Mouse (Mus musculus): ENCODE measurements around the gene Pigh. TPM values are rescaled to one million over a fixed set of nuclear protein-coding genes. Genes with fewer than 3 reads are reported as not detected.

Gene Pigh
- total RNA-seq, 1 experiment from 2014 or later = 9.7 TPM

DNA sequence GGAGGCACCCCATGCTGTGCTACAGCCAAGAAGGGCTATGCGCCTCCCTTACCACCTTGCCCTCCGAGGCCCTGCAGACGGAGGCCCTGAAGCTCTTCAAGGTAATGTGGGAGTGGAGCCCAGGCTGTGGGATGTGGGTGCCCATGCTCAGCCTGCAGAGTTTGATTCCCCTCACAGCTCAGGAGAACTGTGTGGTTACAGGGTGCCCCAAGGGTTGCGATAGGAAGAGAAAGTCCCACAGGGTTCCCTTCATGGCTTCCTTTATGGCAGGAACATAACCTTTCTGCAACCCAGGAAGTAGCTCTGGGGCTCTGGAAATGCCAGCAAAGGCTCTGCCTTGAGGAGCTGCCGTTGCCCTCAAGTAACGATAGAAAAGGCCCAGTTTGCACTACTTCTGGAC lies 19.5 kb downstream of the Pigh start:
- no peak for ATAC-seq (ENCODE audit: extremely low read depth, insufficient number of reproducible peaks, low FRiP score, poor library complexity, severe bottlenecking)

- no peak for ATAC-seq (ENCODE audit: extremely low read depth, insufficient number of reproducible peaks, low FRiP score, poor library complexity, severe bottlenecking)
Measured at GRCm38 (mm10) chr12:79069187-79069608, 20.3 kb downstream of the Pigh start.

- no peak for ATAC-seq (ENCODE audit: extremely low read depth, insufficient number of reproducible peaks, low FRiP score, poor library complexity, severe bottlenecking)
Measured at GRCm38 (mm10) chr12:79068306-79068705, 21.1 kb downstream of the Pigh start.

DNA sequence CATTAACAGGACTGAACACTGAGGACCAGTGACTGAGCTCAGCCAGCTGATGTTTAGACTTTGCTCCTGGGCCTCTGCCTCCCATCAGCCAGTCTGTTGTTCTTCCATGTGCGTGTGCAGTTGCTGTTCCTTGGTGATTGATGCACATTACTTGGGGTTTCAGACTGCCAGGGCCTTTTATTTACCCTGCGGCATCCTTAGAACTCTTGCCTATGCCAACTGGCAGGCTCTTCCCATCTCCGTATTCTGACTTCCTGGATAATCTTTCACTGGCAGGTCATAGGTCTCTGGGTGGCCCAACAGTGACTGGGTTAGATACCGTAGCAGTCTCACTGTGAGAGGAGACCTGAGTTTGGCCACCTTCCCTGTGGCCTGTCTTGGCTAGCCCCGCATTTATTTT lies 21.9 kb downstream of the Pigh start:
- ATAC-seq (ENCODE audit: extremely low read depth, insufficient number of reproducible peaks, low FRiP score, poor library complexity, severe bottlenecking) = no peak

DNA sequence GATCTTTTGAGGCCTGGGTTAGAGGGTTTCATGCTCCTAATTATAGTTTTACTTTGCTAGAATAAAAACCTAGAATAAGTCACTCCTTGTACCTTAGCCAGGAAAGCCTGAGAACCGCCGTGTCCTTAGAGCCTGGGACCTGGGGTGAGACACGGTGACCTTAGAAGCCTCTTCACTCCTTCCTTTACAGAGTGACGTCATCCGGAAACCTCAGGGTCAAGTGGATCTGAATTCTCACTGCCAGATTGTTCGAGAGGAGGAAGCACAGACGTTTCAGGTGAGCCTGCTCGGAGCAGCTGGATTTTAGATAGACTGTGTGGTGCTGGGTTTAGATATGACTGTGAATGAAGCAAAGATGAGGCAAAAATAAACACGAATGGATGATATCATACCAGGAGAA lies 23.0 kb downstream of the Pigh start:
- no peak for ATAC-seq (ENCODE audit: extremely low read depth, insufficient number of reproducible peaks, low FRiP score, poor library complexity, severe bottlenecking)

DNA sequence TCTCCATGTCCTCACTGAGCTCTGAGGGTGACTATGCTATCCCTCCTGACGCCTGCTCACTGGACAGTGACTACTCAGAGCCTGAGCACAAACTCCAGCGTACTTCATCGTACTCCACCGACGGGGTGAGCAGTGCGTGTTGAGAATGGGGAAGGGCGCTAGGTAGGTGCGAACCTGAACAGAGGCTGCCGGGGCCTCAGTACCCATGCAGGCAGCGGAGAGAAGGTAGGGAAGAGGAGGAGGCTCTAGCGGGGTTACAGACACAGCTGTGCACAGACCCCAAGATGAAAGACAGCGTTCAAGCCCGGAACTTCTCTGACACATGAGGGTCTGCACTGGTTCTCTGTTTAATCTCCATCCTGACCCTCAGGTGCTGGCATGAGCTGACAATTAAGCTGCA lies 25.0 kb downstream of the Pigh start:
- ATAC-seq (ENCODE audit: extremely low read depth, insufficient number of reproducible peaks, low FRiP score, poor library complexity, severe bottlenecking) = no peak

DNA sequence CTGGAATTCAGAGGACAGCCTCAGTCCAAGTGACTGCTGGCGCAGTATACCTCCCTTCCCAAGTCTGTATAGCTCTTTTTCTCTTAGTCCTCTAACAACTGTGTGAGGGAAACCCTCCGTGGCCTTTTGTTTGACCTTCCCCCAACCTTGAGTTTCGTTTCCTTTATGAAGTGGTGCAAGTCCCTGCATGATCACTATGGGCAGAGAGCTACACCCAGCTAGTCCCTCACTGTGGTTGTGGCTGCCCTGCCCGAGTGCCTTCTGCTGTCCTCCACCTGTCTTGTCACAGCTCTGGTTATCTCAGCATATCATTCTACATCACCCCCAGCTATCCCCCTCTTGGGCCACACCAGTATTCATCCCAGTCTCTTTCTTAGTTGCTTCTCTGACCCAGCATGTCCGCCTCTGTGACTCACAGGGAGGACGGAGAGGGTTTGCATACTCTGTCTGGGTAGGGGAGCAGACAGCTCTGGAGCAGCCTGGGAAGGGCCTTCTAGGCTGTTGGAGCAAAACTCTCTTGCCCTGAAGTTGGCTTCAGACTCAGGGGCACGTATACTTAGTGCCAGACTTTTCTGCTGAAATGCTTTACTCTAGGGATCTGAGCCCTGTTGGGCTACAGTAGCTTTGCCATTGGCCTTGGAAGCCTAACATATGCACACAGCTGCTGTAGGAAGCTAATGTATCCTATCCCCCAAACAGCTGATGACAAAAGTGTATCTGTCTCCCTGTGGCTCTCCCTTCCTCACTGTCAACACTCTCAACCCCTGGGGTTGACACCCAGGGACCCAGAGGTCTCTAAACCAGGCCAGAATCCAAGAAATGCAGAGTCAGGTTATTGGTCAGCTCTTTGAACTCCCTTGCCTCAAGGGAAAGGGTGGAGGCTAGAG lies 28.4 kb downstream of the Pigh start:
- ATAC-seq (ENCODE audit: extremely low read depth, insufficient number of reproducible peaks, low FRiP score, poor library complexity, severe bottlenecking) = peak; percentile 55

GRCm38 (mm10) chr12:79060134-79060533 lies 29.3 kb downstream of the Pigh start:
- ATAC-seq (ENCODE audit: extremely low read depth, insufficient number of reproducible peaks, low FRiP score, poor library complexity, severe bottlenecking) = no peak

DNA sequence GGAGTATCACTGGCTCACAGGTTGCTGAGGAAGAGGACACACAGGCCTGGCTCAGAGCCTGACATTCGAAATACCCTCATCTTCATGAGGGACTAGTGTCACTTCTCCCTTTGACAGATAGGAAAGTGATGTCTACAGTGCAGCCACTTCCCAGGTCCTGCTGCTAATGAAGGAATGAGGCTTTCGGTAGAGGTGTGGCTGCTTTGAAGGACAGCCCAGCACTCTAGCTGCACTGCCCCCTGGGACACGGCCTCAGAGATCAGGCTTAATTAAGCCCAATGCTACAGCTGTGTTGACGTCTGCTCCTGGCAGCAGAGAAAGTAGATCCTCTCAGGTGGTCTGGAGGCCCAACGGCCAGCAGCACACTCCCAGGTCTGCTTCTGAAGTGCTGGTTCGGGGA lies 29.9 kb downstream of the Pigh start:
- ATAC-seq (ENCODE audit: extremely low read depth, insufficient number of reproducible peaks, low FRiP score, poor library complexity, severe bottlenecking) = no peak

- no peak for ATAC-seq (ENCODE audit: extremely low read depth, insufficient number of reproducible peaks, low FRiP score, poor library complexity, severe bottlenecking)
Measured at GRCm38 (mm10) chr12:79055276-79055675, 34.2 kb downstream of the Pigh start.

DNA sequence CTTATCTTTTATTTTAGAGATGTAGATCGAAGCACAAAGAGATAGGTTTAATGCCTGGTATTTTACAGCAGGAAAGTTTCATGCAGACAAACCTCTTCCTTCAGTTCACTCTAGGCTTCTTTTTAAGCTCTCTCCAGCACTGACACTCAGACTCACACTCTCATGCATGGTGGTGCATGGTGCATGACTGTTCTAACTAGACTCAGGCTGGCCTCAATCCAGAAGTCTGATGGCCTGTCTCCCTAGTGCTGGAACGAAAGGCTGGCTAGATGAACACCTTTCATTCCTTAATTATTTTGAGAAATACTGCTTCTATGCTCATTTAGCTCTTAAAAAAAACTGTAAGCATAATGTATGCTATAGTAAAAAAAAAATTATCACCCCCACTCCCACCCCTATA lies 37.4 kb downstream of the Pigh start:
- no peak for ATAC-seq (ENCODE audit: extremely low read depth, insufficient number of reproducible peaks, low FRiP score, poor library complexity, severe bottlenecking)

- ATAC-seq (ENCODE audit: extremely low read depth, insufficient number of reproducible peaks, low FRiP score, poor library complexity, severe bottlenecking) = no peak
Measured at GRCm38 (mm10) chr12:79050545-79051212, 38.8 kb downstream of the Pigh start.

DNA sequence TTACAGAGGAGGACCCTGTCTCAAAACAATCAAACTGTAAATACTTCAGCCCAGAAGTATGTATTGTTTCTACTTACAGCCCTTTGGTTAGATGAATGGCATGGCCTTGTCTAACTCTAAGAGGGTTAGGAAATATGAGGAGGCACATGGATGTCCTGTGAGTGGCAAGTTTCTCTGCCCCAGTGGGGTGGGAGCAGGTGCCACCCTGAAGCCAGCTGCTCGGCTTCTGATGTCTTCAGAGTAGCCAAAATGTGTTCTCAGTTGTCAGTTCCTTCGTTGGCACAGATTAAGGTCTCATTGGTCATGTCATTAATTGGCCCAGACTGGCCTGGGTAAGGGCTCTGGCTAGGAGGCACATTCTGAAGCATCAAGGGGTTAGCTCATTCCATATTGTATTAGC lies 39.6 kb downstream of the Pigh start:
- ATAC-seq (ENCODE audit: extremely low read depth, insufficient number of reproducible peaks, low FRiP score, poor library complexity, severe bottlenecking) = no peak

GRCm38 (mm10) chr12:79048898-79049297 lies 40.6 kb downstream of the Pigh start:
- no peak for ATAC-seq (ENCODE audit: extremely low read depth, insufficient number of reproducible peaks, low FRiP score, poor library complexity, severe bottlenecking)

- no peak for ATAC-seq (ENCODE audit: extremely low read depth, insufficient number of reproducible peaks, low FRiP score, poor library complexity, severe bottlenecking)
Measured at GRCm38 (mm10) chr12:79047203-79047602, 42.2 kb downstream of the Pigh start.

- no peak for ATAC-seq (ENCODE audit: extremely low read depth, insufficient number of reproducible peaks, low FRiP score, poor library complexity, severe bottlenecking)
Measured at GRCm38 (mm10) chr12:79046171-79046570, 43.3 kb downstream of the Pigh start.

DNA sequence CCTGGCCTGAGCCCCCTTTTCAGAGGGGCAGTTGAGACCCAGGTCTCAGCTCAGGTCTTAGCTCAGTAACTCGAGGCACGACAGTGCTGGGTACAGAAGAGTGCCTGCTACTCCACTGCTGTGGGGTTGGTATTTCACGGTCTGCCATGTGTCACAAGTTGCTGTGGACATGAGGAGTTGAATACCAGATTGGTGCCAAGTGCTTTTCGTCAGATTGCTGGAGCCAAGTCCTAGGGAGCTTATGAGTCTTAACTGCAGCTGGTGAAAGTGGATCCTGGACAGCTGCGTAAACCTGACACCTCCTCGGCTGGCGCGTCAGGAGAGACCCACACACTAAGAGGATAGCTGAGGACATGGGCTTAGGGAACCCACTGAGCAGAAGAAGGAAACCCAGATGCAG lies 44.8 kb downstream of the Pigh start:
- no peak for ATAC-seq (ENCODE audit: extremely low read depth, insufficient number of reproducible peaks, low FRiP score, poor library complexity, severe bottlenecking)

DNA sequence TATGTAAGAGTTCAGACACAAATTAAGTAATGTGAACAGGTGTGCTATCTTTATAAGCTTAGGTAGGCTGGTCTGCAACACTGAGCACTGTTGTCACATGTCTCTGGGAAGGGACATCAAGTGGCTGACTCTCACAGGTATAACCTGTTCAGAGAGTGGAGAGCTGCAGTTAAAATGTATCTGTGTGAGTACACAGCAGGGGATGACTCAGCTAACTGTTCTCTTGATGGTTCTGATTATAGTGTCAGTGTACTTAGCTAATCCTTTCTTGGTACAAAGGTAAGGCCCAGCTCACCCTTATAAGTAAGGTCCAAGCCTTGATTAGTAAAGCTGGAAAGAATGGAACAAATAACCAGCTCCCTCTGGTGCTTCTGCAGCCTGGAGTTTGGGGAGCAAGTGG lies 48.0 kb downstream of the Pigh start:
- ATAC-seq (ENCODE audit: extremely low read depth, insufficient number of reproducible peaks, low FRiP score, poor library complexity, severe bottlenecking) = no peak

DNA sequence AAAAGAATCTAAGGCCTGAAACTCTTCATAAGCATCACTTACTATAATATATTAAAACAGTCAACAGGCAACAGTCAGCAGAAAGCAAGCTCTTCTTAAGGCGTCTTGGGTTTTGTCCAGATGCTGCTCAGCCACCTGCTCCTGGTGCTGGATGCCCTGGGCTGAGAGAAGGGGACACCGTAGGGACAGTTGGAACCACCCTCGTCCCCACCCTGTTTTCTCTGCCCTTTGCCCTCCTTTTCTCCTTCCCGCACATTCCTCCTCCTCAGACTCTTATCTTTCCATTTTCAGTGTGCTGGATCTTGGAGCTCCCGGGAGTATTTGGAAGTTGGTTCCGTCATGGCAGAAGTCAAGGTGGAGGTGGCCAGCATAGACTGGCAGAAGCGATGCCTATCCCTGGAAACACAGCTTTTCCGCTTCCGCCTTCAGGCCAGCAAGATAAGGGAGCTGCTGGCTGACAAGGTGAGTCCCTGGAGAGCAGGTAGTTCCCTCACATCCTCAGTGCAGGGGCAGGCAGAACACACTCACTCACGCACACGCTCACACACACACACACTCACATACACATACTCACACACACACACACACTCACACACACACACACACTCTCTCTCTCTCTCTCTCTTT lies 49.1 kb downstream of the Pigh start:
- no peak for ATAC-seq (ENCODE audit: extremely low read depth, insufficient number of reproducible peaks, low FRiP score, poor library complexity, severe bottlenecking)

GRCm38 (mm10) chr12:79039708-79040107 lies 49.7 kb downstream of the Pigh start:
- no peak for ATAC-seq (ENCODE audit: extremely low read depth, insufficient number of reproducible peaks, low FRiP score, poor library complexity, severe bottlenecking)
